Mouse (Mus musculus) forebrain, embryonic 16.5 days (tissue): ENCODE data around the gene Bsx. TPM values are rescaled to one million over a fixed set of nuclear protein-coding genes. Genes with fewer than 3 reads are reported as not detected.

ENCODE experiments used
- ATAC-seq: fragments of 200-750 bp; cut with Nextera tagmentation; 2 replicates; pipeline ENCODE4 v1.8.0; 2017; ENCODE audit warnings: mild to moderate bottlenecking, moderate library complexity
- H3K27ac ChIP-seq: fragments of 300-500 bp; sonication (generic); 2 replicates; pipeline ENCODE4 v1.5.1; 2014; ENCODE audit warnings: low read length, control low read depth
- H3K27me3 ChIP-seq: fragments of 300-500 bp; sonication (generic); replicated peaks from 2 replicates; pipeline ENCODE4 v1.6.1; 2014; ENCODE audit warnings: low read length; ENCODE audit not compliant: control insufficient read depth, insufficient read depth
- H3K36me3 ChIP-seq: fragments of 300-500 bp; sonication (generic); 2 replicates; pipeline ENCODE4 v1.6.1; 2014; ENCODE audit not compliant: control insufficient read depth, insufficient read depth
- H3K4me1 ChIP-seq: fragments of 300-500 bp; sonication (generic); replicated peaks from 2 replicates; pipeline ENCODE4 v1.6.1; 2014; ENCODE audit warnings: low read length; ENCODE audit not compliant: control insufficient read depth, insufficient read depth
- H3K4me2 ChIP-seq: fragments of 300-500 bp; sonication (generic); 2 replicates; pipeline ENCODE4 v1.6.1; 2014; ENCODE audit warnings: mild to moderate bottlenecking, low read length, control low read depth
- H3K4me3 ChIP-seq: fragments of 300-500 bp; sonication (generic); replicated peaks from 2 replicates; pipeline ENCODE4 v1.5.1; 2014; ENCODE audit warnings: mild to moderate bottlenecking, low read length, control low read depth
- H3K9ac ChIP-seq: fragments of 300-500 bp; sonication (generic); replicated peaks from 2 replicates; pipeline ENCODE4 v1.6.1; 2014; ENCODE audit warnings: low read depth, low read length, control low read depth
- H3K9me3 ChIP-seq: fragments of 300-500 bp; sonication (generic); 2 replicates; pipeline ENCODE4 v1.6.1; 2016; ENCODE audit warnings: low read length; ENCODE audit not compliant: control insufficient read depth
- WGBS: fragments of 180-500 bp; shearing (Covaris S2); extraction: QIAGEN DNeasy Blood & Tissue Kit; methylation state at CpG from one replicate; pipeline ENCODE4 v1.1.7; 2014; 5-methylcytosine and 5-hydroxymethylcytosine counted together
- polyA plus RNA-seq: library from polyadenylated mRNA; unstranded; fragments of >200 nt; fragmentation: Nextera tagmentation; extraction: Ambion mirVana; gene quantifications from 2 replicates; pipeline ENCODE4 v1.2.1, GENCODE M21; 2015

Bsx gene
- polyA plus RNA-seq, 1 experiment from 2014 or later: 0.61 TPM

- Histone ChIP-seq H3K4me1 (peaks cover 8% of the 10 kb centered on the region; the same call in 1 of the 2 replicates), H3K9ac (no peak overlapping the region), H3K27me3 (peaks cover 46% of the 10 kb centered on the region), H3K4me2 (no peak overlapping the region), H3K27ac (no peak overlapping the region), H3K36me3 (no peaks in the 10 kb centered on the region), H3K9me3 (no peaks in the 10 kb centered on the region), H3K4me3 (no peak overlapping the region)
- WGBS: 81% methylated on average over 5 of the region's 5 CpGs
- ATAC-seq: no peak
These were observed 3.6 kb upstream of the Bsx start for GRCm38 (mm10) chr9:40870331-40870730.

DNA sequence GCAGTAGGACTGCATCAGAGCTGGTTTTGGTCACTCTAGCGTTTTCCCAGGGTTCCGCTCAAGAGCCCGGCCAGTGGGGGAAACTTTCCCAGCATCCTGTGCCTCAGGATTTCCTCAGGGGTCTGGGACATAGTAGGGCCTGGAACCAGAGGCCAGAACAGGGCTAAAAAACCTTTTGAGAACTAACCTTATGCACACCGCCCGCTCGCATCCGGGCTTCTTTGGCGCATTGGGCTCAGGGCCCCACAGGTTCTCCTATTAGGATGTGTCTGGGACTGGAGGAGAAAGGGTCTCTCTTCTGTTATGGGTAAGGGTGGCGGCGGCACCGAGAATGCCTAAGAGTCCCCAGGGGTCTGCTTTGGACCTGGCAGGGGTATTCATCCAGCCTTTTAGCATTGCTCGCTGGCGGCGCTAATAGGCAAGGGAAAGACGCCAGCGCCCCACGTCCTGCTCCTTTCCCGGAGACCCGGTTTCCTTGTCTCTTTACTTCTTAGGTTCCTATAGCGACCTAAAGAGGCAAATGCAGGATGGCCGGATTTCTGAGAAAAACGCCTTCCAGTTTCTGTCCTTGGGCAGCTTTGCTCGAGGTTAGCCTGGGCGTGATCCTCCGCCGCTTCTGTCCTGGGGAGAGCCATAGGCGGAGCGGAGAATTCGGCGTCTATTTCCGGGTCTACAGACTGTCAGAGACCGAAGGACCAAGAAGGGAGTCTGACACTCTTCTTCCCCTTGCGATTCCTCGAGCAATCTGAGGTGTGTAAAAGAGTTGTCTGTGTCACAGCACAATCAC, 2.4 kb upstream of the Bsx start:
- Histone ChIP-seq H3K27ac (no peak overlapping the region), H3K9ac (no peak overlapping the region), H3K4me1 (peaks cover 8% of the 10 kb centered on the region; the same call in 1 of the 2 replicates), H3K4me2 (peak overlapping the region; percentile 32; the same call in 1 of the 2 replicates), H3K36me3 (no peaks in the 10 kb centered on the region), H3K27me3 (peaks cover 49% of the 10 kb centered on the region), H3K4me3 (peak overlapping the region; percentile 23), H3K9me3 (no peaks in the 10 kb centered on the region)
- WGBS: under 1% methylated on average over 34 of the region's 34 CpGs
- ATAC-seq: no peak

GRCm38 (mm10) chr9:40872156-40872478, 1.8 kb upstream of the Bsx start:
- no peak overlapping the region for H3K27ac ChIP-seq
- H3K27me3 ChIP-seq: peaks cover 52% of the 10 kb centered on the region
- no peaks in the 10 kb centered on the region for H3K36me3 ChIP-seq
- H3K4me1 ChIP-seq: peaks cover 8% of the 10 kb centered on the region; the same call in 1 of the 2 replicates
- H3K9me3 ChIP-seq: no peaks in the 10 kb centered on the region
- H3K4me2 ChIP-seq: no peak overlapping the region; the same call in 1 of the 2 replicates
- H3K9ac ChIP-seq: no peak overlapping the region
- ATAC-seq: no peak
- no peak overlapping the region; the same call in 1 of the 2 replicates for H3K4me3 ChIP-seq
- WGBS: 3% methylated on average over 8 of the region's 8 CpGs

- H3K9me3 ChIP-seq: no peaks in the 10 kb centered on the region
- peaks cover 16% of the 10 kb centered on the region for H3K4me1 ChIP-seq
- no peak overlapping the region for H3K4me2 ChIP-seq
- no peak overlapping the region for H3K9ac ChIP-seq
- 3% methylated on average over 4 of the region's 4 CpGs for WGBS
- ATAC-seq: no peak
- no peaks in the 10 kb centered on the region for H3K36me3 ChIP-seq
- H3K27me3 ChIP-seq: peaks cover 62% of the 10 kb centered on the region
- no peak overlapping the region for H3K27ac ChIP-seq
- no peak overlapping the region for H3K4me3 ChIP-seq
These were observed 1.0 kb downstream of the Bsx start for GRCm38 (mm10) chr9:40874961-40875360.

DNA sequence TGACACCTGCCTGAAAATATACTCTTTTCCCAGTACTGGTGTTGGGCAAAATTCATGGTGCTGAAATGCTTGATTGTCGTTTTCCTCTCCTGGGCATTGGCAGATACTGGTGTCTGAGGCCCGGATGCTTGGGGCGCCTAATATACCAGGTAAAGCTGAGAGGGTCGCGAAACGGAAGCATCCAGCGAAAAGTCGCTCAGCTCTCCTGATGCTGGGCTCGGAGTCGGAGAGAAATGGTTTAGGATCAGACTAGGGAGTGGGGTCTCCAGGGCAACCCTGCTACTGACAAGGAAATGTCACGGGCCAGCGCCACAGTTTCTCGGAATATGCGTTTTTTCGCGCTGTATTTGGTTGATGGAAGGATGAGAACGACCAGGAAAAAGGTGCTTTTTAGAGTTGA, 1.5 kb downstream of the Bsx start:
- H3K9ac ChIP-seq: no peak overlapping the region
- 1% methylated on average over 17 of the region's 17 CpGs for WGBS
- H3K9me3 ChIP-seq: no peaks in the 10 kb centered on the region
- H3K4me1 ChIP-seq: peaks cover 16% of the 10 kb centered on the region
- H3K4me3 ChIP-seq: no peak overlapping the region
- no peaks in the 10 kb centered on the region for H3K36me3 ChIP-seq
- no peak for ATAC-seq
- no peak overlapping the region for H3K27ac ChIP-seq
- peaks cover 63% of the 10 kb centered on the region for H3K27me3 ChIP-seq
- H3K4me2 ChIP-seq: no peak overlapping the region

- ATAC-seq: no peak
- Histone ChIP-seq H3K27me3 (peaks cover 66% of the 10 kb centered on the region), H3K9ac (no peak overlapping the region), H3K36me3 (no peaks in the 10 kb centered on the region), H3K4me3 (no peak overlapping the region), H3K4me2 (no peak overlapping the region), H3K27ac (no peak overlapping the region), H3K9me3 (no peaks in the 10 kb centered on the region), H3K4me1 (peaks cover 16% of the 10 kb centered on the region)
- 0% methylated on average over 29 of the region's 29 CpGs for WGBS
These were observed 2.2 kb downstream of the Bsx start for GRCm38 (mm10) chr9:40876164-40876563.

DNA sequence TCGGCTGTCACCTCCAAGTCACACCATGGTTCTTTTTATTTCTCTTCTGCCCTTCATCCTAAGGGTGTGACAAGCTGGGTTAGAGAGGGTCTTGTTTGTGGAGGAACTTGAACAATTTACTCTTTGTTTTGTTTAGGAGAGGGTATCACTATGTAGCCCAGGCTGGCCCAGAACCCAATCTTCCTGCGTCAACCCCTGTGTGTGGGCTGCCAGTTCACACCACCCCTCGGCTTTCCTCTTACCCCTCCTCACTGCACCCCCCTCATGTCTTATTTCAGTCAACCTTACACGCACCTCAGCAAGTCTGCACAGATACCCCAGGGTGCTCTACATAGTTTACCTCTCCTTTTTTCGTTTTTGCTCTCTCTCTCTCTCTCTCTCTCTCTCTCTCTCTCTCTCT, 2.8 kb downstream of the Bsx start:
- H3K9ac ChIP-seq: no peak overlapping the region
- peaks cover 13% of the 10 kb centered on the region for H3K4me1 ChIP-seq
- no peak for ATAC-seq
- no peak overlapping the region for H3K4me3 ChIP-seq
- peaks cover 67% of the 10 kb centered on the region for H3K27me3 ChIP-seq
- H3K36me3 ChIP-seq: no peaks in the 10 kb centered on the region
- 3% methylated on average over 5 of the region's 5 CpGs for WGBS
- H3K27ac ChIP-seq: no peak overlapping the region
- no peaks in the 10 kb centered on the region for H3K9me3 ChIP-seq
- H3K4me2 ChIP-seq: no peak overlapping the region

DNA sequence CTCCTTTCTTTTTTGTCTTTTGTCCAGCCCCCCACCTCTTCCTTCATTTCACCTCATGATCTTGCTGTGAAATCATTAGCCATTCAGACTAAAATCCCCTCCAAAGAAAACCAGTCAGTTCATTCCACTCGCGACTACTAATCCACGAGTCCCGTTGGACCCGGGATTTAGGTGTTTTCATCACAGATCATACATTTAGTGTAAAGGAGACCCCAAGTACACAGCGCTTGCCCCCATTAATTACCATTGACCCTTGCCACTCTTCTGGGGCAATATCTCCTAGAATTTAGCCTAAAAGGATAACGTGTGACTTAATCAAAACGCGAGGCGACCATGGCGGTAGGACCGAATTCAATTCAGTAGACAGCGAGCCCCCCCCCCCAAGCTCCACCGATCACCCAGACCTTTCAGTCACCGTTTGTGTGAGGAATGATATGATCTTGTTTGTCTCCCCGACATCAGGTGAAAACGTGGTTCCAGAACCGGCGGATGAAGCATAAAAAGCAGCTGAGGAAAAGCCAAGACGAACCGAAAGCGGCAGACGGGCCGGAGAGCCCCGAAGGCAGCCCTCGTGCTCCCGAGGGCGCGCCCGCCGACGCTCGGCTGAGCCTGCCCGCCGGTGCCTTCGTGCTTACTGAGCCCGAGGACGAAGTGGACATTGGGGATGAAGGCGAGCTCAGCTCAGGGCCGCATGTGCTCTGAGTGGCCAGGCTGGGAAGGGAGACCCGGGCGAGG, 3.4 kb downstream of the Bsx start:
- no peak overlapping the region for H3K27ac ChIP-seq
- no peaks in the 10 kb centered on the region for H3K36me3 ChIP-seq
- ATAC-seq: no peak
- H3K9me3 ChIP-seq: no peaks in the 10 kb centered on the region
- peak overlapping the region; percentile 1; the same call in 1 of the 2 replicates for H3K4me3 ChIP-seq
- H3K27me3 ChIP-seq: peaks cover 66% of the 10 kb centered on the region
- H3K9ac ChIP-seq: no peak overlapping the region
- H3K4me2 ChIP-seq: no peak overlapping the region
- WGBS: under 1% methylated on average over 42 of the region's 42 CpGs
- H3K4me1 ChIP-seq: peaks cover 10% of the 10 kb centered on the region

GRCm38 (mm10) chr9:40877881-40878235, 3.9 kb downstream of the Bsx start:
- 0 out of 2 replicates have a peak, but pooled peaks have one; percentile 38 for ATAC-seq
- no peak overlapping the region for H3K4me2 ChIP-seq
- H3K27me3 ChIP-seq: peaks cover 66% of the 10 kb centered on the region
- no peaks in the 10 kb centered on the region for H3K9me3 ChIP-seq
- no peak overlapping the region for H3K27ac ChIP-seq
- H3K9ac ChIP-seq: no peak overlapping the region
- H3K4me1 ChIP-seq: peaks cover 10% of the 10 kb centered on the region
- WGBS: 1% methylated on average over 29 of the region's 29 CpGs
- peak overlapping the region; percentile 1; the same call in 1 of the 2 replicates for H3K4me3 ChIP-seq
- no peaks in the 10 kb centered on the region for H3K36me3 ChIP-seq
